Mouse (Mus musculus) B cell, adult 2 months (primary cell): ENCODE measurements around the gene Ap2b1.

Experiments
- DNase-seq, 2 experiments: peaks; one replicate each; pipeline ENCODE4 v3.0.0; 2022

Gene Ap2b1

DNA sequence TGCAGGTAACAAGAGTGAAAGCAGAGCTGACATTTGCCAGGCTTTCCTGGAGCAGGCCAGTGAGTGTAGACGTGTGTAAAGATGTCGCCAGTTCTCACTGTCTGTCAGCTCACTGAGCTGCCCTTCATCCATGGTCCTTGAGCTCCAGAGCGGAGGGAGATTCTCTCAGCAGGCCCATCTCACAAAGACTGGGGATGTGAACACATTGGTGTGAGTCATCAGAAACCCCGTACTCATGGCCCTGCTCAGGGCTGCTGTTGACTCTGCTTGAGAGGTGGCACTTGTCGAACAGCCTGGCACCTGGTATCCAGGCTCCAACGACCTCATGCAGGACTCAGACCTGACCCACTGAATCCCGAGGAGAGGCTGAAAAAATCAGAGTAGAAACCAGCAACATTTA is 105.0 kb downstream of the Ap2b1 start:
- no peak for DNase-seq

DNA sequence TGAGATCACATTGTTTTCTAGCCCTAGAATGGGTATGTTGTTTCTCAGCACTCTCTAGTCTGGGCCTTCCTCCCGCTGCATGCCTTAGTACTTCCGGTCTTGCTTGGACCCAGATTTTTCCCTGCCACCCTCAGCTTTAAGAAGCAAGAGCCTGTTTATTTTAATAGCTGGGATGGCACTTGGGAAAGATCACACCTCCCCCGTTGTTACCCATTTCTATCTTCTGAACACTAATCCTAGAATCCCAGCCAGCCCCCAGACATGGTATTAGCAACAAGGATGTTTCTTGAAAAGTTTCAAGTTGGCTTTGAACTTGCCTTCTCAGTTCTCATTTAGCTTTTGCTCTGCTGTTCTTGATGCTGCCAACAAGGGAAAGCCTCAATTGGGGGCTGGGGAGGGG is 107.6 kb downstream of the Ap2b1 start:
- no peak for DNase-seq

DNA sequence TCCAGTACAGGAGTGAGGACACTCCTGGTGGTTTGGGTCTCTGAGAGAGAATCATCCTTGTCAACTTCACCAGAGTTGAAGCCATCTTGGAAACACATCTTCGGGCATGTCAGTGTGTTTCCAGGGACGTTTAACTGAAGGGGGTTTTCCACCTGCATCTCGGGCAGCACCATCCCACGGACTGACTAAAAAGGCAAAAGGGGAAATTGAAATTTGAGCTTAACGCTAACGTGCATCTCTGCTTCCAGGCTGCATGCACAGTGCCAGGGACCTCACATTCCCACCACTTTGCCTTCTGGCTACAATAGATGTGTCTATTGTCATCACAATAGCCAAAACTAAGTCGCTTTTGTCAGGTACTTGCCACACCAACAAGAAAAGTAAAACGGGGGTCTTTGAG is 109.4 kb downstream of the Ap2b1 start:
- DNase-seq: no peak

DNA sequence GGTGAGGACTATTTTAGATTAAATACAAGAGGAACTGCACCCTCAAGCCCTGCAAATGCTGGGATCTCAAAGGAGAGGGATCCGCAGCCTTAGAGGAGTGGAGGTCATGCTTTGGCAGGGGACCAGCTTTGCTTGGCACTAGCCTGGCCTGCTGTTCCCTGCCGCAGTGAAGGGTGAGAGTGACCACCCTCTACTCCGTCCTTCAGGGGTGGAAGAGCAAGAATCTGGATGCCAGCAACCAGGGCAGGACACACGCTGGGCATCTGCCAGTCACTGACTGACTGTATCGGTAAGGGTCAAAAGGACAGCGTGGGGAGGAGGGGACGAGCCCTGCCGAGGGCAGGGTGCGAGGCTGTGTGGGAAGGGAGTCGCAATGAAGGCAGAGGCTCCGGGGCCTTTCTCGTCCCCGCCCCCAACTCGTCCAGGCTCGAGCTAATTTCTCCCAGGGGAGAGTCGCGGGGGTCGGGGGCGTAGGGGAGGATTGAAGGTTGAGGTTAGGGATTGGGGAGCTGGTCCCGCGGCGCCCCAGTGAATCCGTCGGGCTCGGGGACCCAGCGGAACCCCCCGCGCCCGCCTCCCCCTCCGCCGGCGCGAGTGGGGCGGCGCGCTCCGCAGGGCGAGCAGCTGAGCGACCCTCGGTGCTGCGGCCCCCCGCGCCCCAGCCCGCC is 110.4 kb downstream of the Ap2b1 start, which contains the start of gene Rasl10b:
Gene Rasl10b, plus strand, starts transcription at position 51 of the 668 bp plus-strand sequence.
- DNase-seq: no peak

DNA sequence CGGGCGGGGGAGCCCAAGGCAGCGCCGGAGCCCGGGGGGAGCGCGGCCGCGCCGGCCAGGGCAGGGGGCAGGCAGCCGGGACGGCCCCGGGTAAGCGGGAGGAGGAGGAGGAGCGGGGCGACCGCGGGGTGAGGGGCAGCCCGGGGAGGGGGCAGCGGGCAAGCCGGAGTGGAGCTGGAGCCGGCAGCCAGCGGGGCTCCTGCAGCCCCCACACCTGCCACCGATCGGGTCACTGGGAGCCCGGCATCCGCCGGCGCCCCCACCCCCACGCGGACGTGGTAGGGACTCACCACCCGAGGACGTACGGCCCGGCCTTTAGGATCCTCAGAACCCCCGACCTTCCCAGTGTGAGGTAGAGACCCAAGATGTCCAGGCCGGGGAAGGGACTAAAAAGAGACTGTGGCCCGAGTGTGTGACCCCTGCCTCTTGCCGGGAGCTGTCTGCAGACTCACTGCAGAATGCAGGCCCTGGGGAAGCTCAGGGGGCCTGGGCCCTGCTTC is 111.0 kb downstream of the Ap2b1 start:
- no peak for DNase-seq

DNA sequence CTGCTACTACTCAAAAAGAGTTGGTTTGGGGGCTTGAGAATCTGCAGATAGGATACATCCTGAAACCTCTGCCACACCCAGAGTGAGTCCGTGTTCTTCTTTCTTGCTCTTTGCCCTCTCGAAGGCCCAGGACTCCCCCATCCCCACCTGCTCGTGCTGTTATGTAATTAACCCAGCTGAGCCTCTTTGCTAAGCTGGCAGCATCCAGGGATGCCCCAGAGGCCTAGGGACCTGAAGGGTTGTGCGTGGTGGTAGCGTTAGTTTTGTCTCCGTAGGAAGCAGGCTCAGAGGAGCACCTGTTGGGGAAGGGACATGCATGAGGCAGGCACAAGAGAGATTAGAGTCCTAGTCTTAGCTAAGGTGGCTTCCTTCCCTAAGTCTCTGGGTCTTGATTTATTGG is 111.7 kb downstream of the Ap2b1 start:
- no peak for DNase-seq

DNA sequence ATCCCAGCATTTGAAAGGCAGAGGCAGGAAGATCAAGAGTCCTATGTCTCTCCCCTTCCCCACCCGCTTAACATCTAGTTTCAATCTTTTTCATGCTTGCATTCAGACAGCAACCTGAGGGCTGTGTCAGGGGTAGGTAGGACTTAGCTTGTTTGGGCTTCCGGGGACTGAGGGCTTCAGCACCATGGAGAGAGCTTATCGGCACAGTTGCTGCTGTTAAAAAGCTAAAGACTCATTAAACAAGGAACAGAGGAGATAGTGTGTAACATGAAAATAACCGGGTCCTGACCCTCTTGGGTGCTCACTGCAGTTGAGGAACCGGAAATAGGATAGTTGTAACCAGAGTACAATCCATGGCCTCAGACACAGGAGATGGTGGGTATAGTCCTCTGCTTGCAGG is 118.3 kb downstream of the Ap2b1 start:
- peak; percentile 51 to 54 for DNase-seq

DNA sequence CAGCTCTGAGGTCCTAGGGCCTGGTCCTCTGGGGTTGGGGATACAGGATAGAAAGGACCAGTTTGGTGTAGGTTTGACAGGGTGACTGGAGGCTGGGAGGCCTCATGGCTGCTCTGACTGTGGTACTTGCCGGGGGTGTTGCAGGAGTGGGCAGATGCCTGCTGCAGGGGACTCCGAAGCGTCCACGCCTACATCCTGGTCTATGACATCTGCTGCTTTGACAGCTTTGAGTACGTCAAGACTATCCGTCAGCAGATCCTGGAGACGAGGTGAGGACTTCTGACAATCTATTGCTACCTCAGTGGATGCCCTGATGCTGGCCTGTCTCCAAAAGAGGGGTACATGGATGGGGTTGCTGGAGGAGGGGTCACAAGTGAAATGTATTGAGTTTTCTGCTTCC is 118.9 kb downstream of the Ap2b1 start:
- DNase-seq: no peak

DNA sequence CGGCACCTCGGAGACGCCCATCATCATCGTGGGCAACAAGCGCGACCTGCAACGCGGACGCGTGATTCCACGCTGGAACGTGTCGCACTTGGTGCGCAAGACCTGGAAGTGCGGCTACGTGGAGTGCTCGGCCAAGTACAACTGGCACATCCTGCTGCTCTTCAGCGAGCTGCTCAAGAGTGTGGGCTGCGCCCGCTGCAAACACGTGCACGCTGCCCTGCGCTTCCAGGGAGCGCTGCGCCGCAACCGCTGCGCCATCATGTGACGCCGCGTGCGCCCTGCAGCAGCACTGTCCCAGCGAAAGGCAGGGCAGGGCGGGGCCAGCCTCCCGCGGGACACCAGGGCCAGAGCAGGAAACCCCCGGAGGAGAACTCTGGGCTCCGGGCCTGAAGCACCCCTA is 119.7 kb downstream of the Ap2b1 start:
- no peak for DNase-seq

DNA sequence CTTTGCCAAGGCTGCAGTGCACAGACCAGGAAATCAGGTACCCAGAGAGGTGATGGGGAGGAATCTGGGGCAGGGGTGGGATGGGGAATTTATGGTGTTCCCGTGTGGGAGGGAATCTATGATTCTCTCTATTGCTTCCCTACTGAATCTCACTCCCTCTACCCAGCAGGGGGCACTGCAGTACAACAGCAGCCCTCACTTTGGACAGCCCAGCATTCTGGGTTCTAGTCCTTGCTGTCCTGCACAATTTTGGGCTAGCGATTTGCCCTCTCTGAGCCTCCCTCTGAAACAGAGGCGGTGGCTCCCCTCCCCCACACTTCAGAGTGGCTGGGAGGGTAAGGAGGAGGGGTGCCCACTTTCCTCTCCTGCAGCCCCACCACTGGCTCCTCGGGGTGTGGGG is 121.5 kb downstream of the Ap2b1 start:
- DNase-seq: no peak

DNA sequence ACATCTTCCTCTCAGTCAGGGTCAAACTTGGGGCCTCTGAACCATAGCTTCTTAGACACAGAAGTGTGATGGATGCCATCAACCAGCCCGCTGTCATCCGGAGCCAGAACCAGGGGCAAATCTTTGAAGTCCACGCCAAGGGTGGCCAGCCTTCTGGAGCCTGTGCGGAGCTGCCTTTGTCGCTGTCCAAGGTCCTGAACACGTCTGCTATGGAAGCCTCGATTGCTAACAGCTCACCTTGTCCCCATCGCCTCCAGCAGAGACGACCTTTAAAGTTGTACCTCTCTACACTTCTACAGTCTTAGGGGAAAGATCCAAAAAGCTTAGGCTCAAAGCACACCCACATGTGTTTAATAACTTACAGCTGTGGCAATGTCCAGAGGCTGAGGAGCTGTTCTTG is 122.5 kb downstream of the Ap2b1 start:
- peak; percentile 70 to 75 for DNase-seq

DNA sequence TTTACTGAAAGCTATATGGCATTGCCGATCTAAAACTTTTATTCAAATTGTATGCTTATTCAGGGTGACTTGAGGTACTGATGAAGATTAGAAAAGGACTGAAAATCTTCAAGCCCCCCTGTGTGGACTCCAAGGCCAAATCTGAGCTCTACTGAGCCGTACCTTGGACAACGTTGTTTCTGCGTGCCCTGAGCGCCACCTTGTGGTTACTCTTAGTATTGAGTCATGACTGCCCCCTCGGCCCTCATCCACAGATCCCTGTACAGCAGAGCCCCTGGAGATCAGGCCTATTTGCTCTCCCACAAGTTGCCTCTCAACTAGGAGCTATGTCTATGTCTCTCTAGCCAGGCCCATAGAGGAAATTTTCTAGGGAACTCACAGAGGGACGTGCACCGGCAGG is 125.9 kb downstream of the Ap2b1 start:
- DNase-seq: peak; percentile 81

DNA sequence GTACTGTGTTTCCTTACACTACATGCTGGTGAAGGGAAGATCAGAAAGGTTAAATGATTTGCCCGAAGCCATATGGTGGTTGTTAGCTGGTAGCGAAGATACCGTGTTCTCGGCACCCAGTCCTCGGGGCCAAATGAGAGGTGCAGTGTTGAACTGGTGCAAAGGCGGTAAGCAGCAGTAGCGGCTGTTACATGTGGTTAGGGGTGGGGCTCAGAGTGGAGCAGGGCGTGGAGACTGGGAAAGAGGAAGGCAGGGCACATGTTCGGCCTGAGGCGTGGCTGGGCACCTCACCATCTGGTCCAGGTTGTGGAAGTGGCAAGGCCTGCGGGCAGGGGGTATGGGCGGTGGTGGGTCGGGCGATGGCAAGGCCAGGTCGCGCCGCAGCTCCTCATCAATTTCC is 128.1 kb downstream of the Ap2b1 start:
- peak in 1 of 2 experiments; percentile 45 for DNase-seq

DNA sequence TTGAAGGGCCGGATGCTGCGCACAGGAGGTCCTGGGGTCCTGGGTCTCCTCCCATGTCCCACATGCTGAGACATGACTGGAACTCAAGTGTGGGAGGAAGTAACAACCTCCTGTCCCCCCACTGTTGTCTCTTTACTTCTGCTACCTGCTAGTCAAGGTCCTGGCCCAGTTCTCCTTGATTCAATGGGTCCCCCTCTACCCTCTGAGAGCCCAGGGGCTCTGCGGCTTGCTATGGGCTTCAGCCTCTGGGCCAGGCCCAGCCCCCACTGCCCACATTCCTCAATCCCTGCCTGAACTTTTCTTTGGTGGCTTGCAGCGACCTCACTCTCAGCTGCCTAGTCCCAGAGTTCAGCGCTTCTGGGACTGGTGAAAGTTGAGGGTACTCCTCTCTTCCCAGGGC is 130.5 kb downstream of the Ap2b1 start, which contains the start of gene Gas2l2:
Gene Gas2l2, minus strand, starts transcription at position 101 of the 400 bp plus-strand sequence.
- no peak for DNase-seq

DNA sequence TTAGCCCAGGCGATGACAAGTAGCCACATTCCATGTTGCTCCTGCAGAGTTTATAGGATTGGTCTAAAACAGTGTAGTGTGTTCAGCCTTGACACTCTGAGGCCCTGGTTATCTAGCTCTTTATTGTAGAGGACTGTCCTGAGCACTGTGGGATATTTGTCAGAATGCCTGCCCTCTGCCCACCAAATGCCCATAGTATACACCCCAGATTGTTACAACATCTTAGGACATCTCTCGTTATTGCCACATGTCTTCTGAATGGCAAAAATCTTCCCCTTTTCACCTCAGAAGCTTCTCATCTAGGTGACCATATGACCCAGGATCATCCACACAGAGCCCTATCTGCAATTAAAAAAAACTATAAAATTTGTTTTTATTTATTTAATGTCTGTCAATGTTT is 133.7 kb downstream of the Ap2b1 start:
- no peak for DNase-seq

DNA sequence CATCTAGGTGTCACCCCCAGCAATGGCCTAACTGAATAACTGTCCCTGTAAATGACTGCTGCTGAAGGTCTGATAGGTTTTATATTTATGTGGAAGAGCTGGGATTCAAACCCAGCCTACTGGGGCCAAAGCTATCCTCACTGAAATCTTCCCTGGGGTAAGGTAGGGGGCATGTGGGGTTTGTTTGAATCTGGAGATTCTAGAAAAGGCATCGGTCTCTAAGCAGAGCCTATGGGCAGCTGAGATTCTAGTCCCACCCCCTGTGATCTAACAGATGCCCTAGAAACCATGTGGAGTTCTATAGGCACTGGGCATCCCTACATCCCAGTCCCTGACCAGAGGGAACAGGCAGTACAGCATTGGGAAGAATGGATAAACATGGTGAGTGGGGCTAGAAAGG is 138.6 kb downstream of the Ap2b1 start, which contains the start of gene 1700020L24Rik:
Gene 1700020L24Rik, plus strand, starts transcription at position 301 of the 400 bp plus-strand sequence.
- no peak for DNase-seq

DNA sequence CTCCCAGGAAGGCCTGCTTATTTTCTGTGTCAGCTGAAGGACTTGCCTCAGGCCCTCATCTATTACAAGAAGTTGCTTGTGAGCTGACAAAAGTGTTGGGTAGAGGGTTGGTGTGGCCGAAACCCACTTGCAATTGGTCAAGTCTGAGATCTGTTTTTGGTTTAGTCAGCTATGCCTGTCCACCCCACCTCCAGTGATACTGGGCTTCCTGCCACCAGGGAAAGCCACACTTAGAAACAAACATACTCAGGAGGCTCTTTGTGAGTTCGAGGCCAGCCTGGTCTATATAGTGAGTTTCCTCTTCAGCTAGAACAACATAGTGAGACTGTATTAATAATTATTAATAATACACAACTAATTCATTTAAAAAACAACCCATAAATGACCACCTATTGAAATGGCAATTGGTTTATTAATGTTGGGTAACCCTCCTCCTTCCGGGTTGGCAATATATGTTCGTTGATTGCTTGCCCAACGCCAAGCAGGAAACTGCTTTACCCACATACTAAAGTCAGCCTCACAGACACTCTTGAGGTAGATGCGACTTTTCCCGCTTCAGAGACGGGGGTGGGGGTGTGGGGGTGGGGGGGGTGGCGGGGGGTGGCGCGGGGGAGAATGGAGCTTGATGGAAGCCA is 140.7 kb downstream of the Ap2b1 start:
- DNase-seq: no peak

DNA sequence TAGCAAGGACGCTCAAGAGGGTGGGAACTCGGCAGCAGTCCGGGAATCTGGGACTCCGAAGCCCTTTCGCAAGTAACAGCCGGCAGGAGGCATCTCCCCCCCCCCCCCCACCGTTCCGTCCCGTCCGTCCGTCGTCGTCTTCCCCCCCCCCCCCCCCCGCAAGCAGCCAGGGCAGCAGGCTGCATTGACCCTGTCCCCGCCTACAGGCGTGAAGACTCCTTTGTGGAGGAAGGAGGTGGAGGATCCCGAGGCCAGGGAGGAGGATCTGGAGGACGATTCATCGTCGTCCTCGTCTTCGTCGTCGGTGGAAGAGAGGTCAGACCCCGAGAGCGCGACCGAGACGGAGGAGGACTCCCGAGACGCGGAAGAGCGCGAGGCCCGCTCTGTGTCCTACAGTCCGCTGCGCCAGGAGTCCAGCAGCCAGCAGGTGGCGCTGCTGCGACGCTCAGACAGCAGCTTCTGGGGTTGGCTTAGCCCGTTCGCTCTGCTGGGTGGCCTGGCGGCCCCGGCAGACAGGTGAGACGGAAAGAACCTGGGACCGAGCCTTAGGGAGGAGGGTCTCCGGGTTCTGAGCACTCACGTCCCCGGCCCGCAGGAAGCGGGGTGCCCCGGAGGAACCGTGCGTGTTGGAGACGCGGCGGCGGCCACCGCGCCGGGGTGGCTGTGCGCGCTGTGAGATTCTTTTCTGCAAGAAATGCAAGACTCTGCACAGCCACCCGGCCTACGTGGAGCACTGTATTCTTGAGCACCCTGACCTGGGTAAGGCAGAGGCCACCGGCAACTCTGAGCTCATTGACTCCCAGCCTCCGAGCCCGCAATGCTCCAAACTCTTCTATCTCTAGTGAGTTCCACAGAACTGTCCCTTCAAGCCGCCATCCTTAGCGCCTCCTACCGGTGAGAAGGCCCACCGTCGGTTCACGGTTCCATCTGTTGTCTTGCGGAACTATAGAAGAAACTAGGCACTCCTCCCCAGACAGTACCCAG is 141.5 kb downstream of the Ap2b1 start:
- peak; percentile 91 to 93 for DNase-seq

DNA sequence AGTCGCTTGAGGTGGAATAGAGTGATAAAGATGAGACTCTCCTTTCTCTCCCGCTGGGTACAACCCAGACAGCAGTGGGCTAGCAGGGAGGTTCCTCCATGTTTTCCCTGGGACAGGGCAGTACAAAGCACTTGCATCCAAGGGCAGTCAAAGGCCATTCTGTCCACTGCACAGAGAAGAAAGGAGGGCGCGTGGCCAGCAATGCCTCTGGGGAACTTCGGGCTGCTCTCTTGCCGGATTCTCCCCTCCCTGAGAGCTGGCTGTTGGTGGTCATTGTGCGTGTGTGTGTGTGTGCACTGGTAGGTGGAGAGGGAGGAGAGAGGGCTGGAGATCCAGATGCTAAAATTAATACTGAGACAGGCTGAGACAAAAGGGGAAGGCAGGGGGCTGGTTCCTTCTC is 142.4 kb downstream of the Ap2b1 start:
- no peak for DNase-seq

DNA sequence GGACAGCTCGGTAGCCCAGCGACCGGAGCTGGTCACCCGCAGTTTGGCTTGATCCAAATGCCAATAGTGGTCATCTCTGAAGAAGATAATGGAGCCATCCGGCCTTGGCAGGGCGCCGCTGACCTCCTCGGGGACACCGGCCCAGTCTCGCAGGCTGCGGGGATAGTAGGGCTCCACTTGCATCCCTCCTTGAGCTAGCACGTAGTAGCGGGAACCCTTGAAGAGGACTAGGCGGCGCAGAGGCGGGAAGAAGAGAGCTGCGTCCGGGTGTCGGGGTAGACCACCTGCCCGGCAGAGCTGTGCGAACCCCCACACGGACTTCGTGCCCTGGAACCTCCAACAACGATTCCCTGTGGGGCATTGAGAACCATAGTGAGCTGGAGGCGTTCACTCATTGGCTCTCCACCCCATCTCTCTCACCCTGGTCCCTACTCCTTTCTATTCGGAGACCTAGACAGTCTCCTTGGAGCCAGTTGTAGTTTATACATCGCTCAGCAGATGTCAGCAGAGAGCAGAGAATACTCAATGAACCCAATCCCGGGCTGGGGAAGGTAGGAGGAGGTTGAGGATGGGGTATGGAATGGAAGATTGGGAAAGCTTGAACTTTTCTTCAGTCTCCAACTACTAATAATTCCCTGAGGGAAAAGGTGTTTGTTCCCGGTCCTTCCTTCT is 143.9 kb downstream of the Ap2b1 start:
- DNase-seq: peak; percentile 69 to 73

DNA sequence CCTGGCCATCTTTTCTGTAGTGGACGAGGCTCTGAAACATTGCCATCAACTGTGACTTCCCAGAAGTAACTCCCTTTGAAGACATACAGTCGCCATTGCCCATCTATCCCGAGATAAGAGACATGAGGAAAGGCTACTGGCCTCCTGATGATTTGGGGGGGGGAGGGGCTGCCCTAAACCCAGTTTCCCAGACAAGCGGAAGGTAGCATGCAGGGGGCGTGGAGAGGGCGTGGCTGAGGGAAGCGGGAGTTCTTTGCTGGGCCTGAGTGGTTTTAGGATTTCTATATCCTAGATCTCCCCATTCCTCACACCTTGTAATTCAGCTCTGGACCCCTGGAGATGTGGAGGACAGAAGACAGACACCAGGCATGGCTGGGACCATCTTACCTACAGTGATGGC is 145.0 kb downstream of the Ap2b1 start:
- DNase-seq: no peak

DNA sequence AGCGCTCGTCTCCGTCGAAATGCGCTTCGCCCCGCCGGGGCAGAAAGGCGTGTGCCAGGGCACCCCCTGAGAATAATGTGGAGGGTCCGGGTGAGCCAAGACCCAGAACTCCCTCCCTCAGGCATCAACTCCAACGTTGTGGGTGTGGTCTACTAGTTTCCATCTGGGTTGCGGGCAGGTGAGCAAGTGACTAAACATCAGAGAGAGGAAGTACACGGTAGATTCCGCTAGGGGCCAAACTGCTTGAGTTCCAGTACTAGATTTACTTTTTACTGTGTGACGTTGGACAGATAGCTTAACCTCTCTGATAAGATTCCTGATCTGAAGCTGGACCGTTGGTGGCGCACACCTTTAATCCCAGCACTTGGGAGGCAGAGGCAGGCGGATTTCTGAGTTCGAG is 146.2 kb downstream of the Ap2b1 start:
- DNase-seq: peak; percentile 45 to 49

DNA sequence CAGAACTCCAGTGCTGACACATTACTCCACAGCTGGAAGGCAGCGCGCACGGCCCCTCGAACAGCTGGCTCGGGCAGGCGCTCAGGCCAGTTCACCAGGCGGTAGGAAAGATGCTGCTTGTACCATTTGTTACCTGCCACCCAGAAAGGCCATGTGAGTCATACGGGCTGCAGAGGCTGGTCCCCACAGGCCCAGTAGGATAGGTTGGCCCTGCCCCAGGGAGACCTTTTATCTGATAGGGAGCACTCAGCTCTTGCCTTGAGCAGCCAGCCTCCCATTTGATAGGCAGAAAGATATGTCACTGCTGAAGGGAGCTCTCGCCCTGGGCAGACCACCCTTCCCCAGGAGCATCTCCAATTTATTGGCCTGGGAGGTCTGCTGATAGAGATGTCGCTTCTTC is 148.8 kb downstream of the Ap2b1 start:
- no peak for DNase-seq
